Mouse (Mus musculus) Patski (cell line): ENCODE data around the gene Gramd1a. TPM values are rescaled to one million over a fixed set of nuclear protein-coding genes. Genes with fewer than 3 reads are reported as not detected.

ENCODE experiments used
- ATAC-seq: fragments of 100-300 bp; one replicate; pipeline ENCODE4 v1.8.0; 2021
- CTCF ChIA-PET: fragments of 350-600 bp; sonication (Branson Sonifier 250); formaldehyde crosslinking; loops from one replicate; lab custom pipeline; 2022; ENCODE audit warnings: inconsistent platforms; lab: Charles Lee
- POLR2A ChIA-PET: fragments of 350-600 bp; sonication (Branson Sonifier 250); formaldehyde crosslinking; loops from one replicate; lab custom pipeline; 2022; ENCODE audit warnings: antibody characterized with exemption, inconsistent platforms; lab: Charles Lee
- DNase-seq: peaks from one replicate; pipeline ENCODE4 v3.0.0-alpha.2; 2011; ENCODE audit warnings: low read depth, low spot score
- H3K27me3 ChIP-seq: fragments of 371-371 bp; one replicate; pipeline ENCODE4 v1.5.1; 2021
- CTCF ChIP-seq: fragments of 100-300 bp; IDR thresholded peaks from one replicate; pipeline ENCODE4 v1.5.1; 2021
- in situ Hi-C: fragments of 300-500 bp; cut with MboI; formaldehyde crosslinking; loops from 3 replicates; pipeline ENCODE4 v1.11.1; 2018; ENCODE audit warnings: low pct_unique_long_range_greater_than_20kb, mixed read lengths
- polyA plus RNA-seq: library from polyadenylated mRNA; unstranded; gene quantifications from one replicate; pipeline ENCODE4 v1.2.3, GENCODE M21; 2021

Gramd1a gene
- polyA plus RNA-seq, 1 experiment from 2014 or later: 48.2 TPM

- TF ChIP-seq CTCF: no peak
- no peaks in the 10 kb centered on the region for H3K27me3 ChIP-seq
- ATAC-seq: peak; percentile 46
- CTCF ChIA-PET: interaction anchor here (1.4 kb wide), 1 partner anchor 22 kb away, joined by 5 read pairs; no protein-coding TSS in a partner anchor
- POLR2A ChIA-PET: no interaction called here
- in situ Hi-C loops: no loop called here
- DNase-seq: no peak
These were observed 4.1 kb downstream of the Gramd1a start for GRCm38 (mm10) chr7:31151301-31152241.

GRCm38 (mm10) chr7:31150566-31151300 is 5.0 kb downstream of the Gramd1a start:
- POLR2A ChIA-PET: no interaction called here
- CTCF ChIA-PET: interaction anchor here (1.6 kb wide), 1 partner anchor 11 kb away, joined by 8 read pairs; no protein-coding TSS in a partner anchor

GRCm38 (mm10) chr7:31149751-31150565 is 5.7 kb downstream of the Gramd1a start:
- no peak for TF ChIP-seq CTCF
- DNase-seq (no peak), ATAC-seq (no peak)
- no peaks in the 10 kb centered on the region for H3K27me3 ChIP-seq
- in situ Hi-C loops: no loop called here
- ChIA-PET CTCF (interaction anchor here (1.6 kb wide), 1 partner anchor 10 kb away, joined by 8 read pairs; no protein-coding TSS in a partner anchor), POLR2A (no interaction called here)

More at GRCm38 (mm10) chr7:31150566-31151300, 5.0 kb downstream of the Gramd1a start:
- TF ChIP-seq CTCF: no peak
- H3K27me3 ChIP-seq: no peaks in the 10 kb centered on the region
- ATAC-seq (peak; percentile 82), DNase-seq (no peak)
- in situ Hi-C loops: no loop called here

GRCm38 (mm10) chr7:31149271-31149670 is 6.4 kb downstream of the Gramd1a start:
- no peaks in the 10 kb centered on the region for H3K27me3 ChIP-seq
- ChIA-PET CTCF (interaction anchor here (1.6 kb wide), 1 partner anchor 9 kb away, joined by 8 read pairs; no protein-coding TSS in a partner anchor), POLR2A (no interaction called here)
- DNase-seq (no peak), ATAC-seq (no peak)
- in situ Hi-C loops: no loop called here
- no peak for TF ChIP-seq CTCF

GRCm38 (mm10) chr7:31148756-31149155 is 6.9 kb downstream of the Gramd1a start:
- in situ Hi-C loops: no loop called here
- peak; percentile 33 for ATAC-seq

GRCm38 (mm10) chr7:31148086-31148485 is 7.6 kb downstream of the Gramd1a start:
- TF ChIP-seq CTCF: no peak
- POLR2A ChIA-PET: no interaction called here
- ATAC-seq (no peak), DNase-seq (no peak)
- CTCF ChIA-PET: interaction anchor here (1.0 kb wide), 1 partner anchor 8 kb away, joined by 6 read pairs; no protein-coding TSS in a partner anchor
- in situ Hi-C loops: no loop called here
- H3K27me3 ChIP-seq: no peaks in the 10 kb centered on the region

More at GRCm38 (mm10) chr7:31148756-31149155, 6.9 kb downstream of the Gramd1a start:
- DNase-seq: no peak
- H3K27me3 ChIP-seq: no peaks in the 10 kb centered on the region
- ChIA-PET CTCF (interaction anchor here (1.0 kb wide), 1 partner anchor 9 kb away, joined by 6 read pairs; no protein-coding TSS in a partner anchor), POLR2A (no interaction called here)
- no peak for TF ChIP-seq CTCF

- TF ChIP-seq CTCF: no peak
- in situ Hi-C loops: no loop called here
These were observed 10.0 kb downstream of the Gramd1a start for GRCm38 (mm10) chr7:31145596-31146160.

GRCm38 (mm10) chr7:31144886-31145285 is 10.8 kb downstream of the Gramd1a start:
- ATAC-seq (no peak), DNase-seq (no peak)
- in situ Hi-C loops: no loop called here
- CTCF ChIA-PET: interaction anchor here (1.1 kb wide), 1 partner anchor 14 kb away, joined by 3 read pairs; no protein-coding TSS in a partner anchor
- no peak for TF ChIP-seq CTCF
- H3K27me3 ChIP-seq: no peaks in the 10 kb centered on the region
- POLR2A ChIA-PET: no interaction called here

More at GRCm38 (mm10) chr7:31145596-31146160, 10.0 kb downstream of the Gramd1a start:
- DNase-seq: no peak
- no peaks in the 10 kb centered on the region for H3K27me3 ChIP-seq
- ChIA-PET CTCF (interaction anchor here (1.1 kb wide), 1 partner anchor 15 kb away, joined by 3 read pairs; no protein-coding TSS in a partner anchor), POLR2A (no interaction called here)
- no peak for ATAC-seq

- ATAC-seq: no peak
- H3K27me3 ChIP-seq: no peaks in the 10 kb centered on the region
- ChIA-PET POLR2A (no interaction called here), CTCF (interaction anchor here (0.9 to 3.5 kb wide), 4 partner anchors 9 to 32 kb away, joined by 3 to 11 read pairs (median 6); no protein-coding TSS in a partner anchor)
- TF ChIP-seq CTCF: no peak
- in situ Hi-C loops: no loop called here
- no peak for DNase-seq
These were observed 14.8 kb downstream of the Gramd1a start for GRCm38 (mm10) chr7:31140941-31141340.
